Comparison of ENCODE assay signal across 8 mouse cellular contexts in genomic region chr2:166154749-166155453, GRCm38 (mm10). TPM values are rescaled to one million over a fixed set of nuclear protein-coding genes. Genes with fewer than 3 reads are reported as not detected.
DNase-seq lines count a peak whose midpoint lies in the region; ATAC-seq lines count a peak whose summit lies in the region.

No protein-coding gene starts in this region.

- peak overlapping the region; percentile 92 for H3K4me2 ChIP-seq in limb, embryonic 11.5 days (ENCODE audit: low read depth, severe bottlenecking)
- H3K4me2 ChIP-seq in midbrain, embryonic 13.5 days (replicated peaks): peak overlapping the region; percentile 96

- H3K27me3 ChIP-seq in limb, embryonic 11.5 days (ENCODE audit: control insufficient read depth, insufficient read depth, low read length): no peaks in the 10 kb centered on the region
- H3K27me3 ChIP-seq in midbrain, embryonic 13.5 days: peaks cover 20% of the 10 kb centered on the region

- H3K9me3 ChIP-seq in limb, embryonic 11.5 days (ENCODE audit: control insufficient read depth, low read length): no peaks in the 10 kb centered on the region; the same call in 1 of the 2 replicates
- H3K9me3 ChIP-seq in midbrain, embryonic 13.5 days: no peaks in the 10 kb centered on the region

- peak overlapping the region; percentile 99 for H3K27ac ChIP-seq in limb, embryonic 11.5 days (replicated peaks; ENCODE audit: low read depth, low read length)
- peak overlapping the region; percentile 90 for H3K27ac ChIP-seq in midbrain, embryonic 13.5 days

- H3K9ac ChIP-seq in limb, embryonic 11.5 days (ENCODE audit: low read length): peak overlapping the region; percentile 99
- peak overlapping the region; percentile 84 for H3K9ac ChIP-seq in midbrain, embryonic 13.5 days (replicated peaks)

- peak; percentile 11; the same call in 1 of the 2 replicates for ATAC-seq in limb, embryonic 11.5 days (ENCODE audit: insufficient number of reproducible peaks, low FRiP score, low TSS enrichment, low read depth)
- ATAC-seq in midbrain, embryonic 13.5 days: peak; percentile 80

- peaks cover 57% of the 10 kb centered on the region for H3K4me1 ChIP-seq in limb, embryonic 11.5 days (ENCODE audit: control insufficient read depth, insufficient read depth, low read length)
- H3K4me1 ChIP-seq in midbrain, embryonic 13.5 days (replicated peaks): peaks cover 42% of the 10 kb centered on the region

- peak overlapping the region; percentile 87 for H3K4me3 ChIP-seq in limb, embryonic 11.5 days (ENCODE audit: low read depth, low read length)
- peak overlapping the region; percentile 66 for H3K4me3 ChIP-seq in midbrain, embryonic 13.5 days (replicated peaks)

- DNase-seq in cerebellum, postnatal 25 days: peak; percentile 26 to 36
- DNase-seq in cerebellum, adult 8-10 months: no peak
- DNase-seq in urinary bladder, adult 2 months (ENCODE audit: low spot score): peak; percentile 68
- no peak for DNase-seq in urinary bladder, postnatal 10 days (ENCODE audit: low spot score)
- peak; percentile 67 for DNase-seq in heart, postnatal 4 days
- DNase-seq in limb, embryonic 11.5 days (ENCODE audit: low spot score): no peak
- DNase-seq in yolk sac, embryonic 10.5 days (ENCODE audit: low spot score): peak; percentile 77

- H3K36me3 ChIP-seq in limb, embryonic 11.5 days (ENCODE audit: control insufficient read depth, insufficient read depth, low read length): no peaks in the 10 kb centered on the region
- H3K36me3 ChIP-seq in midbrain, embryonic 13.5 days: no peaks in the 10 kb centered on the region

- under 1% methylated on average over 67 of the region's 95 CpGs for WGBS in limb, embryonic 11.5 days
- under 1% methylated on average over 62 of the region's 95 CpGs for WGBS in midbrain, embryonic 13.5 days

RNA-seq across cellular contexts. Expression of gene Sulf2, which starts 0.6 kb away (rescaled TPM):
- polyA plus RNA-seq in urinary bladder, adult 2 months (2012; rRNA removed): 78.8 and 93.4 TPM in 2 replicates
- total RNA-seq in heart, postnatal 4 days (2021): 100 to 1,000 TPM; 124 to 129 TPM
- 193 and 210 TPM in 2 replicates for polyA plus RNA-seq in limb, embryonic 11.5 days (2014; fragmentation: Nextera tagmentation; extraction: Ambion mirVana)
- 60.7 and 73.4 TPM in 2 replicates for polyA plus RNA-seq in midbrain, embryonic 13.5 days (2015; fragmentation: Nextera tagmentation; extraction: Ambion mirVana)

Comparison
In these comparisons a context has a peak if more than half of its experiments do, and no peak if none do; other contexts are left out.
1. DNase-seq: peak in cerebellum, postnatal 25 days (2 of 2), urinary bladder, adult 2 months (single experiment), heart, postnatal 4 days (single experiment) and yolk sac, embryonic 10.5 days (single experiment); none in cerebellum, adult 8-10 months (single experiment), urinary bladder, postnatal 10 days (single experiment) and limb, embryonic 11.5 days (single experiment).